Mouse (Mus musculus) neural tube, embryonic 14.5 days (tissue): ENCODE measurements around the gene Ranbp17. TPM values are rescaled to one million over a fixed set of nuclear protein-coding genes. Genes with fewer than 3 reads are reported as not detected.
A peak's percentile ranks its signal among the peaks of the same experiment; 100 is the strongest.

ENCODE experiments used
- ATAC-seq: fragments of 200-750 bp; cut with Nextera tagmentation; 2 replicates; pipeline ENCODE4 v1.8.0; 2017; ENCODE audit warnings: low read depth, mild to moderate bottlenecking, moderate TSS enrichment, moderate library complexity
- H3K27ac ChIP-seq: fragments of 300-500 bp; sonication (generic); 2 replicates; pipeline ENCODE4 v1.5.1; 2014; ENCODE audit warnings: low read depth, mild to moderate bottlenecking, control low read depth, low read length, moderate library complexity, mixed read lengths
- H3K27me3 ChIP-seq: fragments of 300-500 bp; sonication (generic); 2 replicates; pipeline ENCODE4 v1.6.1; 2014; ENCODE audit warnings: low read length; ENCODE audit not compliant: control insufficient read depth, insufficient read depth
- H3K36me3 ChIP-seq: fragments of 300-500 bp; sonication (generic); 2 replicates; pipeline ENCODE4 v1.6.1; 2014; ENCODE audit warnings: low read length, mixed read lengths; ENCODE audit not compliant: control insufficient read depth, insufficient read depth
- H3K4me1 ChIP-seq: fragments of 300-500 bp; sonication (generic); 2 replicates; pipeline ENCODE4 v1.6.1; 2014; ENCODE audit warnings: low read length; ENCODE audit not compliant: control insufficient read depth, insufficient read depth
- H3K4me2 ChIP-seq: fragments of 300-500 bp; sonication (generic); 2 replicates; pipeline ENCODE4 v1.6.1; 2014; ENCODE audit warnings: mild to moderate bottlenecking, low read depth, low read length, control low read depth
- H3K4me3 ChIP-seq: fragments of 300-500 bp; sonication (generic); 2 replicates; pipeline ENCODE4 v1.5.1; 2014; ENCODE audit warnings: low read depth, low read length, control low read depth, mixed read lengths
- H3K9ac ChIP-seq: fragments of 300-500 bp; sonication (generic); replicated peaks from 2 replicates; pipeline ENCODE4 v1.6.1; 2014; ENCODE audit warnings: low read depth, mild to moderate bottlenecking, control low read depth, low read length, mixed read lengths
- H3K9me3 ChIP-seq: fragments of 300-500 bp; sonication (generic); 2 replicates; pipeline ENCODE4 v1.6.1; 2016; ENCODE audit warnings: low read length; ENCODE audit not compliant: control insufficient read depth
- WGBS: fragments of 180-500 bp; shearing (Covaris S2); extraction: QIAGEN DNeasy Blood & Tissue Kit; methylation state at CpG from one replicate; pipeline ENCODE4 v1.1.7; 2014; 5-methylcytosine and 5-hydroxymethylcytosine counted together
- polyA plus RNA-seq: library from polyadenylated mRNA; unstranded; fragments of >200 nt; fragmentation: Nextera tagmentation; extraction: Ambion mirVana; gene quantifications from 2 replicates; pipeline ENCODE4 v1.2.1, GENCODE M21; 2014

Gene Ranbp17
- polyA plus RNA-seq, 1 experiment from 2014 or later = 13.3 TPM

GRCm38 (mm10) chr11:33195061-33195460 lies 318.5 kb downstream of the Ranbp17 start:
- WGBS = 13% methylated on average over 7 of the region's 7 CpGs
- ATAC-seq = no peak
- no peaks in the 10 kb centered on the region for H3K36me3 ChIP-seq

GRCm38 (mm10) chr11:33193695-33194094 lies 319.9 kb downstream of the Ranbp17 start:
- Histone ChIP-seq H3K36me3 (no peaks in the 10 kb centered on the region), H3K4me1 (peaks cover 12% of the 10 kb centered on the region), H3K9ac (no peak overlapping the region), H3K4me3 (no peak overlapping the region), H3K4me2 (no peak overlapping the region), H3K27me3 (peaks cover 40% of the 10 kb centered on the region), H3K9me3 (no peaks in the 10 kb centered on the region; the same call in 1 of the 2 replicates), H3K27ac (no peak overlapping the region)
- no peak for ATAC-seq
- under 1% methylated on average over 12 of the region's 12 CpGs for WGBS

More at GRCm38 (mm10) chr11:33195061-33195460, 318.5 kb downstream of the Ranbp17 start:
- no peak overlapping the region for H3K4me3 ChIP-seq
- no peak overlapping the region for H3K4me2 ChIP-seq
- H3K27me3 ChIP-seq = peaks cover 40% of the 10 kb centered on the region
- H3K9ac ChIP-seq = no peak overlapping the region
- H3K27ac ChIP-seq = no peak overlapping the region
- peaks cover 12% of the 10 kb centered on the region for H3K4me1 ChIP-seq
- no peaks in the 10 kb centered on the region; the same call in 1 of the 2 replicates for H3K9me3 ChIP-seq

GRCm38 (mm10) chr11:33181804-33182203 lies 331.7 kb downstream of the Ranbp17 start:
- Histone ChIP-seq H3K27me3 (no peaks in the 10 kb centered on the region; the same call in 1 of the 2 replicates), H3K4me1 (peaks cover 7% of the 10 kb centered on the region; the same call in 1 of the 2 replicates), H3K9me3 (no peaks in the 10 kb centered on the region), H3K4me2 (no peak overlapping the region), H3K27ac (no peak overlapping the region), H3K36me3 (no peaks in the 10 kb centered on the region), H3K9ac (no peak overlapping the region), H3K4me3 (no peak overlapping the region)
- WGBS = 74% methylated on average over 3 of the region's 3 CpGs
- ATAC-seq = no peak

GRCm38 (mm10) chr11:33180701-33181116 lies 332.8 kb downstream of the Ranbp17 start:
- H3K27me3 ChIP-seq = no peaks in the 10 kb centered on the region; the same call in 1 of the 2 replicates
- H3K9me3 ChIP-seq = no peaks in the 10 kb centered on the region
- H3K4me2 ChIP-seq = peak overlapping the region; percentile 36; the same call in 1 of the 2 replicates
- peaks cover 7% of the 10 kb centered on the region; the same call in 1 of the 2 replicates for H3K4me1 ChIP-seq
- no peak for ATAC-seq
- H3K4me3 ChIP-seq = no peak overlapping the region
- H3K9ac ChIP-seq = 0 out of 2 replicates have a peak overlapping the region, but pooled peaks have one; percentile 1
- 5% methylated on average over 18 of the region's 18 CpGs for WGBS
- no peaks in the 10 kb centered on the region for H3K36me3 ChIP-seq
- H3K27ac ChIP-seq = no peak overlapping the region

- Histone ChIP-seq H3K4me2 (no peak overlapping the region), H3K36me3 (no peaks in the 10 kb centered on the region), H3K27me3 (no peaks in the 10 kb centered on the region; the same call in 1 of the 2 replicates), H3K9me3 (no peaks in the 10 kb centered on the region), H3K27ac (no peak overlapping the region), H3K9ac (no peak overlapping the region), H3K4me1 (peaks cover 7% of the 10 kb centered on the region; the same call in 1 of the 2 replicates), H3K4me3 (no peak overlapping the region)
- ATAC-seq = no peak
- 17% methylated on average over 1 of the region's 1 CpGs for WGBS
Measured at GRCm38 (mm10) chr11:33179802-33180201, 333.7 kb downstream of the Ranbp17 start.

GRCm38 (mm10) chr11:33176525-33177245 lies 336.9 kb downstream of the Ranbp17 start:
- no peaks in the 10 kb centered on the region for H3K9me3 ChIP-seq
- 28% methylated on average over 20 of the region's 20 CpGs for WGBS
- no peak overlapping the region for H3K27ac ChIP-seq
- H3K36me3 ChIP-seq = no peaks in the 10 kb centered on the region
- peak; percentile 78; the same call in 1 of the 2 replicates for ATAC-seq
- no peak overlapping the region for H3K4me3 ChIP-seq
- H3K4me2 ChIP-seq = no peak overlapping the region
- H3K27me3 ChIP-seq = no peaks in the 10 kb centered on the region; the same call in 1 of the 2 replicates
- H3K9ac ChIP-seq = no peak overlapping the region
- peaks cover 7% of the 10 kb centered on the region; the same call in 1 of the 2 replicates for H3K4me1 ChIP-seq

- no peak for ATAC-seq
- Histone ChIP-seq H3K36me3 (no peaks in the 10 kb centered on the region), H3K9me3 (no peaks in the 10 kb centered on the region), H3K9ac (no peak overlapping the region), H3K4me1 (peaks cover 5% of the 10 kb centered on the region; the same call in 1 of the 2 replicates), H3K27ac (no peak overlapping the region), H3K27me3 (no peaks in the 10 kb centered on the region; the same call in 1 of the 2 replicates), H3K4me3 (no peak overlapping the region), H3K4me2 (no peak overlapping the region)
- WGBS = 62% methylated on average over 2 of the region's 3 CpGs
Measured at GRCm38 (mm10) chr11:33175768-33176167, 337.8 kb downstream of the Ranbp17 start.

- Histone ChIP-seq H3K4me2 (no peak overlapping the region), H3K9ac (no peak overlapping the region), H3K36me3 (no peaks in the 10 kb centered on the region), H3K4me3 (no peak overlapping the region), H3K9me3 (no peaks in the 10 kb centered on the region), H3K27me3 (no peaks in the 10 kb centered on the region), H3K27ac (no peak overlapping the region), H3K4me1 (no peaks in the 10 kb centered on the region)
- no peak for ATAC-seq
- WGBS = 9% methylated on average over 9 of the region's 9 CpGs
Measured at GRCm38 (mm10) chr11:33170489-33170888, 343.1 kb downstream of the Ranbp17 start.

- Histone ChIP-seq H3K4me1 (peaks cover 10% of the 10 kb centered on the region), H3K27ac (peak within 1 kb of the TSS; percentile 98), H3K4me3 (peak within 1 kb of the TSS; percentile 82), H3K9me3 (no peaks in the 10 kb centered on the region), H3K9ac (peak within 1 kb of the TSS; percentile 90), H3K27me3 (no peaks in the 10 kb centered on the region), H3K36me3 (peaks cover 26% of the 10 kb centered on the region), H3K4me2 (peak within 1 kb of the TSS; percentile 98)
- ATAC-seq = peak; percentile 96
- 3% methylated on average over 49 of the region's 49 CpGs for WGBS
Measured at GRCm38 (mm10) chr11:33162998-33163506, 350.5 kb downstream of the Ranbp17 start, which contains the start of gene Npm1. TSS of gene Npm1 (minus strand) at chr11:33163206.
